Mouse (Mus musculus): ENCODE results near the gene Tmem106c. TPM values are rescaled to one million over a fixed set of nuclear protein-coding genes. Genes with fewer than 3 reads are reported as not detected.

The Tmem106c gene
- total RNA-seq (2023) = 10 to 100 TPM; 11.8 to 13.1 TPM

DNA sequence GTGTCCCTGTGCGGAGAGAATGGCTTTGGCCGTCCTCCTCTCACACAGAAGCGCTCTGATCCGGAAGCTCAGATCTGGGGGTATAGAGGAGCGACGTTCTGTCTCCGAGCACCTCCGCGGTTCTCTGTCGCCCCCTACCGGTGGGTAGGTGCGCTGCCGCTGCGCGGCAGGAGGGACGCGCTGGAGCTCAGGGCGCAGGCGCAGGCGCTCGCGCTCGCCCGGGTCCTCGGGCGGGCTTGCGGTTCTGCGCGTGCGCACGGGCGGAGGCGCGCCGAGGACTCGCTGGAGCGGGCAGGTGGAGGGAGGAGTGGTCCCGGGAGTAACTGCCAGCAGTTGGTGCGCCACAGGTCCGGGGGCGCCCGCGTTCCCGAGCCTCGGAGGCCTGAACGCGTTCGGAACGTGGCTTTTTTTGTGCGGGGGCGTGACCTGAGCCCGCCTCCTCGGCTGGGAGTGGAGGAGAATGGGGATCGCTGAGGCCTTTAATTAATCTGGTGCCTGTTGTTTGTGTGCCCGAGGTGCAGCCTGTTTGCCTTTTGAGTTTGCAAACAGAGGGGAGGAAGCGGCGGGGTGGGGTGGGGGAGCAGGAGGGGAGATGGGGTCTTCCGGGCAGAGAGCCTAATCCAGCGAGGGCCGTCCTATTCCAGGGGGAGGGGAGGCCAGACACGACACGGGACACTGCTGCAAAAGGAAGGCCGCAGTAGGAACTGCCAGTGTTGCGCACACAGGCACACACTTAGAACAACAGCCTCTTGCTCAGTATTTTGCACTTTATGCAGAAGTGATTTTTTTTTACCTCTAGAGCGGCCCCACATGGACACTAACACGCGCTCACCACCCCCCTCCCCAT, at the start of gene Tmem106c:
TSS of gene Tmem106c (plus strand) at position 212 of the 847 bp plus-strand sequence.

DNA sequence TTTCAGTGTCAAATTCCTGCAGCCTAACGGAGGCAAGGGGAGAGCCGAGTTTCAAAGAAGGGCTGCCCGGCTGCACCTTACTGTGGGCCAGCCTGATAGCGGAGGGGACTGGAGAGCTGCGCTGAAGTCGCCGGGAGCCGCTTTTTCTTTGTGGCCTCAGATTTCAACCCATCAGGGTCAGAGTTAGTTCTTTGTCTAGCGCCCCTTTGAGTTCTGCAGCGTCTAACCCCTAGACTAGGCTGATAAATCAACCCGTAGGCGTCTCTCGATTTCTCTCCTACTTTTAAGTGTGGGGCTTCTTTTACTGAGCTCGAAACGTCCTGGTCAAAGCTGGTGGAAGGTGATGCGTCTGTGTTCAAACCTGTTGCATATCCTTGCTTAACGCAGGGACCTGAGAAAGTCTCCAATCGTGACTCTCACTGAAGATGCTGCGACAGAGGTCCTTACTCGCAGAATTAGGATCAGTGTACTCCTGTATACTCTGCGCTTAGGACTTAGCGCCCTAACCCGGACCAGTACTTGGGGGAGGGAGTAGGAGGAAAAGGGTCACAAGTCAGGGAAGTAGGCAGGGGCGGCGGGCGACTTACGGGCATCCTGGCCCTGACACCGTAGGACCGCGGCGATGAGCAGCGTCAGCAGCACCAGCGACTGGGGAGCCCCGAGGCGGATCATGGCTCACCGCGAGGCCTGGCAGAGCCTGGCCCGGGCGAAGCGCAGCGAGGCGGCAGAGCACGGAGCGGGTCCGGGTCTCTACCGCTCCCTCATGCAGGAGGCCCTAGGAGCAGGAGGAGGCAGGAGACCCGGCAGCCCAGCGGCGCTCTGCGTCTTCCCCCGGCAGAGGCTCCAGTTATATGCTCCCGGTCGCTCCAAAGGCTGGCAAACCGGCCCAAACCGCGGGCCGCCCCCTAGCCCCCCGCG, 40.1 kb downstream of the Tmem106c start, which contains the start of gene Col2a1:
TSS of gene Col2a1 (minus strand) at position 874 of the 918 bp plus-strand sequence.

Other genes with a start within 250 kb of the Tmem106c start
- gene Endou, start 232.9 kb upstream of the Tmem106c start, total RNA-seq (2023) = not detected
- 1 to 10 TPM; 5.7 to 8.6 TPM for gene Rapgef3, start 196.2 kb upstream of the Tmem106c start, total RNA-seq (2023)
- 10 to 100 TPM; 40.2 to 40.9 TPM for gene Slc48a1, start 185.7 kb upstream of the Tmem106c start, total RNA-seq (2023)
- gene Hdac7, start 119.7 kb upstream of the Tmem106c start, total RNA-seq (2023) = 10 to 100 TPM; 18.4 to 19.1 TPM
- gene Vdr, start 53.6 kb upstream of the Tmem106c start, total RNA-seq (2023) = 1 to 10 TPM in 1 of 2 experiments, under 1 TPM in 1; 0.71 to 1.6 TPM
- 1 to 10 TPM; 3.3 to 6.8 TPM for gene Col2a1, start 40.5 kb downstream of the Tmem106c start, total RNA-seq (2023)
- gene Pfkm, start 128.4 kb downstream of the Tmem106c start, total RNA-seq (2023) = 10 to 100 TPM; 10.0 to 19.2 TPM
- 10 to 100 TPM; 34.6 to 39.3 TPM for gene Senp1, start 129.5 kb downstream of the Tmem106c start, total RNA-seq (2023)
- 10 to 100 TPM; 18.1 to 20.2 TPM for gene Asb8, start 201.4 kb downstream of the Tmem106c start, total RNA-seq (2023)
- not detected for gene Ccdc184, start 203.0 kb downstream of the Tmem106c start, total RNA-seq (2023)
- not detected for gene Olfr288, start 231.3 kb downstream of the Tmem106c start, total RNA-seq (2023)

Data from neutrophil, adult 83 days (primary cell).